Mouse (Mus musculus) midbrain, embryonic 11.5 days (tissue): Measurements from ENCODE around the gene Fbxl4. TPM values are rescaled to one million over a fixed set of nuclear protein-coding genes. Genes with fewer than 3 reads are reported as not detected.

Source experiments
- ATAC-seq: fragments of 200-750 bp; cut with Nextera tagmentation; 2 replicates; pipeline ENCODE4 v1.8.0; 2017; ENCODE audit warnings: moderate TSS enrichment, moderate library complexity; ENCODE audit not compliant: low FRiP score
- DNase-seq: peaks from one replicate; pipeline ENCODE4 v3.0.0; 2015; ENCODE audit warnings: low spot score; ENCODE audit errors: missing footprints
- H3K27ac ChIP-seq: fragments of 300-500 bp; sonication (generic); 2 replicates; pipeline ENCODE4 v1.5.1; 2014; ENCODE audit warnings: low read depth, low read length
- H3K27me3 ChIP-seq: fragments of 300-500 bp; sonication (generic); 2 replicates; pipeline ENCODE4 v1.6.1; 2014; ENCODE audit warnings: mild to moderate bottlenecking, low read length, moderate library complexity, mixed read lengths; ENCODE audit not compliant: control insufficient read depth, insufficient read depth
- H3K36me3 ChIP-seq: fragments of 300-500 bp; sonication (generic); 2 replicates; pipeline ENCODE4 v1.6.1; 2014; ENCODE audit warnings: mild to moderate bottlenecking, low read length, moderate library complexity, mixed read lengths; ENCODE audit not compliant: control insufficient read depth, insufficient read depth
- H3K4me1 ChIP-seq: fragments of 300-500 bp; sonication (generic); 2 replicates; pipeline ENCODE4 v1.6.1; 2014; ENCODE audit warnings: low read length; ENCODE audit not compliant: control insufficient read depth, insufficient read depth
- H3K4me2 ChIP-seq: fragments of 300-500 bp; sonication (generic); 2 replicates; pipeline ENCODE4 v1.6.1; 2014; ENCODE audit warnings: mild to moderate bottlenecking, moderate library complexity
- H3K4me3 ChIP-seq: fragments of 300-500 bp; sonication (generic); 2 replicates; pipeline ENCODE4 v1.5.1; 2014; ENCODE audit warnings: low read depth, low read length
- H3K9ac ChIP-seq: fragments of 300-500 bp; sonication (generic); 2 replicates; pipeline ENCODE4 v1.6.1; 2014; ENCODE audit warnings: low read length
- H3K9me3 ChIP-seq: fragments of 300-500 bp; sonication (generic); 2 replicates; pipeline ENCODE4 v1.6.1; 2016; ENCODE audit warnings: low read length; ENCODE audit not compliant: control insufficient read depth
- WGBS: fragments of 180-500 bp; shearing (Covaris S2); extraction: QIAGEN DNeasy Blood & Tissue Kit; methylation state at CpG from one replicate; pipeline ENCODE4 v1.1.7; 2014; 5-methylcytosine and 5-hydroxymethylcytosine counted together
- polyA plus RNA-seq: library from polyadenylated mRNA; unstranded; fragments of >200 nt; fragmentation: Nextera tagmentation; extraction: Ambion mirVana; gene quantifications from 2 replicates; pipeline ENCODE4 v1.2.1, GENCODE M21; 2014

The Fbxl4 gene
- polyA plus RNA-seq, 1 experiment from 2014 or later, result 11.0 TPM

DNA sequence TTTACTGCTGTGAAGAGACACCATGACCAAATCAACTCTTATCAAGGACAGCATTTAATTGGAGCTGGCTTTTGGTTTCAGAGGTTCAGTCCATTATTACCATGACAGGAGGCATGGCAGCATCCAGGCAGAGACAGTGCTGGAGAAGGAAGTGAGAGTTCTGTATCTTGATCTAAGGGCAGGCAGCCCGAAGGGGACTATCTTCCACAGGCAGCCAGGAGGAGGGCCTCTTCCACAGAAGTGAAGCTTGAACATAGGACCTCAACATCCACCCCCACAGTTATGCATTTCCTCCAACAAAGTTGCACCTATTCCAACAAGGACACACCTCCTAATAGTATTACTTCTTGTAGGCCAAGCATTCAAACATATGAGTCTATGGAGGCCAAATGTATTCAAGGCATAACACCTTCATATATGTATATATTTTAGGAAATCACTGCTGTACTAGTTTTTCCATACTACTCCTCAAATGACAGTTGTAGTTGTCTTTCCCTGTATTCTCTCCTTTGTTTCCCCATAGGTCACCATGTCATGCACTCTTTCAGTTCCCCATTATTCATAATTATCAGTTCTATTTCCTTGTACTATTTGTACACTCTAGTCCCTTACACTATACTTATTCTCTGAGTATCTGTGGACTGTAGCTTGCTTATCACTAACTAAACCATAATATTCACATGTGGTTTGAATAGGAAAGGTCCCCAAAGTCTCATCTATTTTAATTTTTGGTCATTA, 26.4 kb downstream of the Fbxl4 start:
- H3K9me3 ChIP-seq, result no peaks in the 10 kb centered on the region
- H3K4me3 ChIP-seq, result no peak overlapping the region
- no peaks in the 10 kb centered on the region for H3K4me1 ChIP-seq
- ATAC-seq, result no peak
- no peak overlapping the region for H3K27ac ChIP-seq
- 88% methylated on average over 1 of the region's 1 CpGs for WGBS
- H3K36me3 ChIP-seq, result no peaks in the 10 kb centered on the region
- H3K9ac ChIP-seq, result no peak overlapping the region
- no peak overlapping the region for H3K4me2 ChIP-seq
- no peaks in the 10 kb centered on the region for H3K27me3 ChIP-seq
- DNase-seq, result no peak

DNA sequence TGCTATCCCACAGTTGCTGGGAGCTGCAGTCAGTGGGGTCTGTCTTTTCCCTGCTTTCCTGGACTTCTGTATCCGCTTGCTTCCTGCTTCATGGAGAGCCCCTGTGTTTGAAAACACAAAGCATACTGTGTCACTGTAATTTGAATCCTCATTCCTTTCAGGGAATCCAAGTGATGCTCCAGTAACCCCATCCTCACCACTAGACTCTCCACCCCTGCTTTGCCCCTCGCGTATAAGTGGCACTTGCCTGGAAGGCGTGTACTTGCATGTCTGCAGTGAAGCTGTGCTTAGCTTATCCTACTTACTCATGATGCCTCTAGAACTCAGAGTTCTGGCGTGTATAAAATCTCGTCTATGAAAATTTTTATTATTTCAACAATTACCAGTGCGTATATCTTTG, 32.7 kb downstream of the Fbxl4 start:
- no peaks in the 10 kb centered on the region for H3K27me3 ChIP-seq
- no peak overlapping the region for H3K9ac ChIP-seq
- H3K4me1 ChIP-seq, result no peaks in the 10 kb centered on the region; the same call in 1 of the 2 replicates
- 49% methylated on average over 7 of the region's 7 CpGs for WGBS
- ATAC-seq (peak; percentile 59), DNase-seq (no peak)
- no peaks in the 10 kb centered on the region for H3K9me3 ChIP-seq
- no peaks in the 10 kb centered on the region for H3K36me3 ChIP-seq
- no peak overlapping the region for H3K4me3 ChIP-seq
- no peak overlapping the region for H3K27ac ChIP-seq
- no peak overlapping the region for H3K4me2 ChIP-seq

DNA sequence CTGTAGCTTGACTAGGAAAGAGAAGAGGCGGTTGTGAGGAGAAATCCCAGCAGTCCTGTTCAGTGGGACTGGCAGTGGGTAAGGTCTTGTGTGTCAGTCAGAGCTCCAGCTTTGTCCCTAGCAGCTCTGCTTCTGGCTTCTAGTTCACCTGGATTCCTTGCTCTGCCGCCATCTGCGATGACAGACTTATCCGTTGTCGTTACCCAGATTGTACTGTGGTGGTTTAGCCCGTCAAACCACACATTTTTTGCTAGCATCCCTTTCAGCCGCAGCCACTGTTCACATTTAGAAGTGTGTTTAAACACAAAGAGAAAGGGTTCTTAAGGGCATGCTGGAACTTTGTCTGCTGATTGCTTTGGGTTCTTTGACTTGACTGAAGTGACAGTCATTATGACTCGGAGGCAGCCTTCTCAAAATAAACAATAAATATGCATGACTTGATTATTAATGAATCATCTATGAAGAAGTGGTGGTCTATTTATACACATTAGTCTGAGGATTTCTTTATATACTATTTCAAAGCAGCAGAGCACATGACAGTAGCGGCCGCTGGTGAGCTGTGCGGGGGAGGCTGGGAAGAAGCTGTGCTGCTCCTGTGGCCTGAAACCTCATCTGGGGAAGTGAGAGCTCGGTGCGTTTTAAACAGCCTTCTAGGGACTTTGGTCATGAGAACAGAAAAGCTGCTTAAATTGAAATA, 35.6 kb downstream of the Fbxl4 start:
- WGBS, result 76% methylated on average over 13 of the region's 13 CpGs
- no peak for DNase-seq
- Histone ChIP-seq H3K9ac (no peak overlapping the region), H3K36me3 (no peaks in the 10 kb centered on the region), H3K4me3 (no peak overlapping the region), H3K27ac (no peak overlapping the region), H3K4me2 (no peak overlapping the region), H3K9me3 (no peaks in the 10 kb centered on the region), H3K4me1 (no peaks in the 10 kb centered on the region; the same call in 1 of the 2 replicates), H3K27me3 (no peaks in the 10 kb centered on the region)
- ATAC-seq, result no peak

DNA sequence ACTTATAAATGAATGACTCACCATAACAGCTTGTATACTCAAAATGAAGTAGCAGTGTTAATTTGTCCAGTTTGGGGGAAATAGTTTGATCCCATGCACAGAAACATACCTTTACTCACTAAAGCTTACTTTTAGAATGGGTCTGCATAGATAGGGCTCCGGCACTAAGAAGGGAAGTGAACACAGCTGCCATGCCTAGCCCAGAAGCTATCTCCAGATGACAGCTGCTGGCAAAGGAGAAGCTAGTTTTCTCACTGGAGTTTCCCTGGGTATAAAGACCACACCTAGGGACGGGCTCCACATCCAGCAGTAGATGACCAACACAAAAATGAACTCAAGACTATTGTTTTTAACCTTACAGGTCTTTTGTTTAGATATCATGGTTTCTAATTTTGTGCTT, 38.1 kb downstream of the Fbxl4 start:
- Histone ChIP-seq H3K27ac (no peak overlapping the region), H3K4me2 (no peak overlapping the region), H3K36me3 (no peaks in the 10 kb centered on the region), H3K9me3 (no peaks in the 10 kb centered on the region), H3K9ac (no peak overlapping the region), H3K27me3 (no peaks in the 10 kb centered on the region), H3K4me1 (no peaks in the 10 kb centered on the region), H3K4me3 (no peak overlapping the region)
- WGBS, result 86% methylated on average over 2 of the region's 2 CpGs
- ATAC-seq (no peak), DNase-seq (no peak)

DNA sequence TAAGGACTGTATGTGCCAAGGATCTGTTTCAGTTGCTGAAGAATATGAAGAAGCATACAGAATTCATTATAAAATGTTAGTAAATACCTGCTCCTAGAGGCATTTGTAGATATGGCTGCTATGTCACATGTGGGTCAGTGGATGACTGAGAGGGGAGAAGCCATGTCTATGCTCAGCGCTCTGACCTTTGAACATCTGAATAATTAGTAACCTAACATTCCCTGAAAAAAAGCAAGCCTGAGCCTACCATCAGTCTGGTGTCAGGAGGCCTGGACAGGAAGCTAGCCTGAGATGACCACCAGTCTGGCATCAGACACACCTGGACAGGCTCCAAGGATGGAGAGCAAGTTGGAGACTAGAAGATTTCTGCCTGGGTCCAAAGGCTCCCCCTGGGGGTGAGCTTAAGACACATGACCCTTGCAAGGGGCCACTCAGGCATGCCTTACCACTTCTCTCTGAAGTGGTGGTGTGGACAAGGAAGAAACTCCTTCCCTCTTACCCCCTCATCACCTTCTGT, 39.2 kb downstream of the Fbxl4 start:
- no peaks in the 10 kb centered on the region for H3K9me3 ChIP-seq
- no peak overlapping the region for H3K4me3 ChIP-seq
- no peaks in the 10 kb centered on the region for H3K27me3 ChIP-seq
- 0 out of 2 replicates have a peak, but pooled peaks have one; percentile 9 for ATAC-seq
- 100% methylated on average over 1 of the region's 1 CpGs for whole genome bisulfite sequencing
- no peaks in the 10 kb centered on the region for H3K4me1 ChIP-seq
- no peak overlapping the region for H3K9ac ChIP-seq
- no peak overlapping the region for H3K27ac ChIP-seq
- no peak overlapping the region for H3K4me2 ChIP-seq
- no peaks in the 10 kb centered on the region for H3K36me3 ChIP-seq
- DNase-seq, result no peak

DNA sequence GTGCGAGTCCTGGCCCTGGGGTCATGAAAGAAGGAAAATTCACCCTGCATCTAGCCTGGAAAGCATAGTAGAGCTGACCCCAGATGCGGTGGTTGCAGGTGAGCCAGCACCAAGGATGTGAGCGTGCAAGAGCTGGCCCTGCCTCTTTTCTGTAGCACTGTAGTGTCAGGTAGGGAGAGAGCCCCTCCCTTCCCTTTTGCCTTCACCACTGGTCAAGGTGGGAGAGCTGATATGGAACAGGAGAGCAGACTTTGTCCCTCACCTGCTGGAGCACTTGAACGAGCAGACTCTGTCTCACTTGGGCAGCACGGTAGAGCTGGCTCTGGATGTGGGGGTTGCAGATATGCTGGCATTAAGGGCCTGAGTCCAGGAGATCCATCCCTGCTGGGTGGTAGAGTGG, 39.7 kb downstream of the Fbxl4 start:
- no peak overlapping the region for H3K9ac ChIP-seq
- no peak overlapping the region for H3K4me2 ChIP-seq
- no peak overlapping the region for H3K27ac ChIP-seq
- DNase-seq, result no peak
- H3K27me3 ChIP-seq, result no peaks in the 10 kb centered on the region
- H3K9me3 ChIP-seq, result no peaks in the 10 kb centered on the region
- no peak overlapping the region for H3K4me3 ChIP-seq
- 0 out of 2 replicates have a peak, but pooled peaks have one; percentile 27 for ATAC-seq
- H3K36me3 ChIP-seq, result no peaks in the 10 kb centered on the region
- 93% methylated on average over 5 of the region's 5 CpGs for WGBS
- no peaks in the 10 kb centered on the region for H3K4me1 ChIP-seq

DNA sequence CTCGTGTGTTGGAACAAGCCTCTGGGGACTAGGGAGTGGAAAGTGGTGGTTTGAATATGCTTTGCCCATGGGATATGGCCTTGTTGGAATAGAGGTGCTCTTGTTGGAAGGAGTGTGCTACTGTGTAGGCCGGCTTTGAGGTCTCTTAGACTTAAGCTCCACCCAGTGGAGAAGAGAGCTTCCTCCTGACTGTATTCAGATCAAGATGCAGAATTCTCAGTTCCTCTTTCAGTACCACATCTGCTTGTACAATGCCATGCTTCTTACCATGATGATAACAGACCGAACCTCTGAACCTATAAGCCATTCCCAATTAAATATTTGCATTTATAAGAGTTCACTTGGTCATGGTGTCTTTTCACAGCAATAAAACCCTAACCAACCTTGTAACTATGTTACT, 44.7 kb downstream of the Fbxl4 start:
- no peak overlapping the region for H3K4me2 ChIP-seq
- 0 out of 2 replicates have a peak, but pooled peaks cover 2% of the 10 kb centered on the region for H3K36me3 ChIP-seq
- DNase-seq, result no peak
- 97% methylated on average over 3 of the region's 3 CpGs for WGBS
- H3K9ac ChIP-seq, result no peak overlapping the region
- no peaks in the 10 kb centered on the region for H3K27me3 ChIP-seq
- H3K27ac ChIP-seq, result no peak overlapping the region
- ATAC-seq, result no peak
- no peak overlapping the region for H3K4me3 ChIP-seq
- H3K4me1 ChIP-seq, result no peaks in the 10 kb centered on the region
- H3K9me3 ChIP-seq, result no peaks in the 10 kb centered on the region

DNA sequence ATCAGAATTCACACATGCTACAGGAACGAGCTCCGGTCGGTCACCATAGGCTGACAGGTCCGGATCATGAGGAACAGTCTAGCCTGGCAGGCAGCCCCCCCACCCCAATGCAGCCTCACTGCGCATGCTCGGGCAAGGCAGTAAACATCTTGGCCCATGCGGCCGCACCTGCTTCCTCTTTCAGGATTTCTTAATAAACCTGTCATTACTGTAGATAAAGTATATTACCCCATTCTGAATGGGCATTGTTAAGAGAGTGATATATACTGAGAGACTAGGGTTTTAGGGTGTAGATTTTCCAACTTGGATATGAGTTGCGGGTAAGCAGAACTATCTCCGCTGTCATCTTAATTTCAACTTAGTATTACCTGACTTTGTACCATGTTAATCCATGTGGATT, 45.6 kb downstream of the Fbxl4 start:
- no peak overlapping the region for H3K27ac ChIP-seq
- no peak overlapping the region for H3K4me3 ChIP-seq
- H3K9ac ChIP-seq, result no peak overlapping the region
- H3K4me2 ChIP-seq, result no peak overlapping the region
- WGBS, result 97% methylated on average over 10 of the region's 10 CpGs
- ATAC-seq (no peak), DNase-seq (no peak)
- 0 out of 2 replicates have a peak, but pooled peaks cover 2% of the 10 kb centered on the region for H3K36me3 ChIP-seq
- no peaks in the 10 kb centered on the region for H3K27me3 ChIP-seq
- no peaks in the 10 kb centered on the region for H3K9me3 ChIP-seq
- no peaks in the 10 kb centered on the region for H3K4me1 ChIP-seq

DNA sequence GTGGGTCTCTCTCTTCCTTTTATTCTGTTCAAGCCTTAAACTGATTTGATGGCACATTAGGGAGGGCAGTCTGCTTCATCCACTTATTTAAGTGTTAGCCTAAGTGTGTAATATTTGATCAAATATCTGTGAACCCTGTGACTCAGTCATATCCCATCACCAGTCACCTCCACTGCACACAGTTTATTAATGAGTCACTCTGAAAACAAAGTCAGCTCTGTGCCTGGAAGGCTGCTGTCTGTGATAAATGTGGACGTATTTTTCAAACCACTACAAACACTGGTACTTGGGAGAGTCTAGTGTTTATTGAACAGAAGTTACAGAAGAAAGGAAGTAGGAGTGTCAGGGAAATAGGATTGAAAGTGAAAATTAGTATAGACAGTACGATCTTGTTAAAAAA, 63.3 kb downstream of the Fbxl4 start:
- WGBS, result 84% methylated on average over 2 of the region's 2 CpGs
- DNase-seq (no peak), ATAC-seq (no peak)
- no peak overlapping the region for H3K9ac ChIP-seq
- H3K27ac ChIP-seq, result no peak overlapping the region
- H3K4me1 ChIP-seq, result no peaks in the 10 kb centered on the region
- no peak overlapping the region for H3K4me3 ChIP-seq
- no peak overlapping the region for H3K4me2 ChIP-seq
- H3K27me3 ChIP-seq, result no peaks in the 10 kb centered on the region
- no peaks in the 10 kb centered on the region for H3K9me3 ChIP-seq
- no peaks in the 10 kb centered on the region for H3K36me3 ChIP-seq
